Mouse (Mus musculus) MEL (cell line): ENCODE measurements around the gene Gipr. TPM values are rescaled to one million over a fixed set of nuclear protein-coding genes. Genes with fewer than 3 reads are reported as not detected.

Source experiments
- DNase-seq: peaks from one replicate; pipeline ENCODE4 v3.0.0; 2011; ENCODE audit warnings: low read depth, low spot score
- H3K27ac ChIP-seq: 2 replicates; pipeline ENCODE4 v1.5.1; 2012; ENCODE audit warnings: low read depth, mild to moderate bottlenecking, control low read depth, low read length, moderate library complexity; ENCODE audit not compliant: control insufficient read depth
- H3K27me3 ChIP-seq, 2 experiments: fragments of 150-350 bp in 1 of 2; sonication (generic) in 1 of 2; 2 replicates each; pipeline ENCODE4 v1.6.1; 2012; ENCODE audit warnings: low read length in 2 of 2, mild to moderate bottlenecking in 2 of 2, improper control_type of control experiment in 1 of 2, moderate library complexity in 1 of 2; ENCODE audit not compliant: insufficient read depth in 2 of 2, control insufficient read depth in 1 of 2
- H3K36me3 ChIP-seq, 2 experiments: 2 replicates each; pipeline ENCODE4 v1.6.1; 2012 to 2014; ENCODE audit warnings: low read length in 2 of 2, improper control_type of control experiment in 1 of 2, inconsistent platforms in 1 of 2, mild to moderate bottlenecking in 1 of 2; ENCODE audit not compliant: insufficient read depth in 2 of 2, control insufficient read depth in 1 of 2
- H3K4me1 ChIP-seq, 2 experiments: fragments of 150-350 bp in 1 of 2; sonication (generic) in 1 of 2; 2 replicates each; pipeline ENCODE4 v1.6.1; 2012; ENCODE audit warnings: low read length in 2 of 2, improper control_type of control experiment in 1 of 2, mild to moderate bottlenecking in 1 of 2; ENCODE audit not compliant: insufficient read depth in 2 of 2, control insufficient read depth in 1 of 2
- H3K4me3 ChIP-seq, 2 experiments: fragments of 150-350 bp in 1 of 2; sonication (generic) in 1 of 2; 2 replicates each; pipeline ENCODE4 v1.5.1; 2012; ENCODE audit warnings: low read depth in 2 of 2, low read length in 2 of 2, mild to moderate bottlenecking in 2 of 2, moderate library complexity in 2 of 2, control low read depth in 1 of 2, improper control_type of control experiment in 1 of 2; ENCODE audit not compliant: control insufficient read depth in 1 of 2, insufficient read depth in 1 of 2
- H3K79me2 ChIP-seq: 2 replicates; pipeline ENCODE4 v1.6.1; 2012; ENCODE audit warnings: mild to moderate bottlenecking, low read length, moderate library complexity; ENCODE audit not compliant: control insufficient read depth, poor library complexity, insufficient read depth
- H3K9ac ChIP-seq: 2 replicates; pipeline ENCODE4 v1.6.1; 2012; ENCODE audit warnings: low read depth, mild to moderate bottlenecking, control low read depth, low read length, moderate library complexity; ENCODE audit not compliant: control insufficient read depth, poor library complexity, severe bottlenecking
- H3K9me3 ChIP-seq: fragments of 150-350 bp; sonication (generic); replicated peaks from 2 replicates; pipeline ENCODE4 v1.6.1; 2012; ENCODE audit warnings: mild to moderate bottlenecking, low read length, improper control_type of control experiment, moderate library complexity; ENCODE audit not compliant: insufficient read depth
- ELF1 ChIP-seq: IDR thresholded peaks from 2 replicates; pipeline ENCODE4 v1.6.1; 2014; ENCODE audit warnings: low read depth, mild to moderate bottlenecking, inconsistent platforms, low read length, improper control_type of control experiment, moderate library complexity
- EP300 ChIP-seq, 2 experiments: IDR thresholded peaks; 2 replicates each; pipeline ENCODE4 v1.6.1; 2011; ENCODE audit warnings: improper control_type of control experiment in 2 of 2, low read length in 2 of 2, low read depth in 1 of 2, mild to moderate bottlenecking in 1 of 2
- HCFC1 ChIP-seq: IDR thresholded peaks from 2 replicates; pipeline ENCODE4 v1.6.1; 2012; ENCODE audit warnings: low read depth, mild to moderate bottlenecking, inconsistent platforms, low read length, improper control_type of control experiment, moderate library complexity
- KAT2A ChIP-seq: conservative IDR thresholded peaks from 2 replicates; pipeline ENCODE4 v1.6.1; 2012; ENCODE audit warnings: low read depth, low read length, improper control_type of control experiment, inconsistent platforms
- MAFK ChIP-seq: IDR thresholded peaks from 2 replicates; pipeline ENCODE4 v1.6.1; 2011; ENCODE audit warnings: low read depth, mild to moderate bottlenecking, low read length, improper control_type of control experiment, borderline replicate concordance
- MAZ ChIP-seq: IDR thresholded peaks from 2 replicates; pipeline ENCODE4 v1.6.1; 2012; ENCODE audit warnings: low read depth, mild to moderate bottlenecking, inconsistent platforms, low read length, improper control_type of control experiment
- MXI1 ChIP-seq: IDR thresholded peaks from 2 replicates; pipeline ENCODE4 v1.6.1; 2011; ENCODE audit warnings: mild to moderate bottlenecking, low read depth, low read length, improper control_type of control experiment
- MYC ChIP-seq: IDR thresholded peaks from 2 replicates; pipeline ENCODE4 v1.6.1; 2011; ENCODE audit warnings: low read depth, mild to moderate bottlenecking, low read length, improper control_type of control experiment, moderate library complexity
- NELFE ChIP-seq: IDR thresholded peaks from 2 replicates; pipeline ENCODE4 v1.6.1; 2011; ENCODE audit warnings: low read depth, low read length, improper control_type of control experiment
- NRF1 ChIP-seq: IDR thresholded peaks from 2 replicates; pipeline ENCODE4 v1.6.1; 2014; ENCODE audit warnings: low read depth, mild to moderate bottlenecking, inconsistent platforms, low read length, improper control_type of control experiment, moderate library complexity; ENCODE audit not compliant: poor library complexity, insufficient read depth, severe bottlenecking
- POLR2A ChIP-seq, 2 experiments: IDR thresholded peaks; 2 replicates each; pipeline ENCODE4 v1.6.1; 2011 to 2012; ENCODE audit warnings: low read length in 2 of 2, mild to moderate bottlenecking in 2 of 2, control low read depth in 1 of 2, improper control_type of control experiment in 1 of 2, low read depth in 1 of 2, moderate library complexity in 1 of 2; ENCODE audit not compliant: control insufficient read depth in 1 of 2, insufficient read depth in 1 of 2, poor library complexity in 1 of 2
- POLR2AphosphoS2 ChIP-seq: IDR thresholded peaks from 2 replicates; pipeline ENCODE4 v1.6.1; 2011; ENCODE audit warnings: low read length, improper control_type of control experiment
- RAD21 ChIP-seq: IDR thresholded peaks from 2 replicates; pipeline ENCODE4 v1.6.1; 2011; ENCODE audit warnings: mild to moderate bottlenecking, low read depth, low read length, improper control_type of control experiment
- SIN3A ChIP-seq: IDR thresholded peaks from 2 replicates; pipeline ENCODE4 v1.6.1; 2012; ENCODE audit warnings: low read length, improper control_type of control experiment, inconsistent platforms
- TBP ChIP-seq: IDR thresholded peaks from 2 replicates; pipeline ENCODE4 v1.8.0; 2011; ENCODE audit warnings: low read depth, low read length, improper control_type of control experiment
- TCF12 ChIP-seq: IDR thresholded peaks from 2 replicates; pipeline ENCODE4 v1.6.1; 2014; ENCODE audit warnings: low read depth, mild to moderate bottlenecking, inconsistent platforms, low read length, improper control_type of control experiment, moderate library complexity
- USF2 ChIP-seq, 2 experiments: IDR thresholded peaks; 2 replicates each; pipeline ENCODE4 v1.6.1; 2011 to 2012; ENCODE audit warnings: improper control_type of control experiment in 2 of 2, low read length in 2 of 2, borderline replicate concordance in 1 of 2, inconsistent platforms in 1 of 2, low read depth in 1 of 2, mild to moderate bottlenecking in 1 of 2; ENCODE audit not compliant: insufficient read depth in 1 of 2
- ZC3H11A ChIP-seq: IDR thresholded peaks from 2 replicates; pipeline ENCODE4 v1.6.1; 2012; ENCODE audit warnings: low read depth, mild to moderate bottlenecking, inconsistent platforms, low read length, improper control_type of control experiment
- ZMIZ1 ChIP-seq: IDR thresholded peaks from 2 replicates; pipeline ENCODE4 v1.6.1; 2012; ENCODE audit warnings: low read depth, mild to moderate bottlenecking, inconsistent platforms, low read length, improper control_type of control experiment, moderate library complexity
- polyA plus RNA-seq, 2 experiments: library from polyadenylated mRNA; stranded (reverse) in 1 of 2; unstranded in 1 of 2; fragments of >175 nt in 1 of 2; fragments of >200 nt in 1 of 2; gene quantifications; 2 replicates each; pipeline versions ENCODE4 v1.2.1 to v1.2.4; 2012; ENCODE audit warnings: low replicate concordance in 2 of 2, low read depth in 1 of 2; ENCODE audit not compliant: insufficient read length in 2 of 2, insufficient read depth in 1 of 2, missing spikeins in 1 of 2
- total RNA-seq: library from RNA; depleted of rRNA; stranded (reverse); fragments of 300-350 nt; gene quantifications from 2 replicates; pipeline ENCODE4 v1.2.3, GENCODE M21; 2012

The Gipr gene
- total and polyA plus RNA-seq, 3 experiments: 0.65 to 2.1 TPM; not detected in 1

DNA sequence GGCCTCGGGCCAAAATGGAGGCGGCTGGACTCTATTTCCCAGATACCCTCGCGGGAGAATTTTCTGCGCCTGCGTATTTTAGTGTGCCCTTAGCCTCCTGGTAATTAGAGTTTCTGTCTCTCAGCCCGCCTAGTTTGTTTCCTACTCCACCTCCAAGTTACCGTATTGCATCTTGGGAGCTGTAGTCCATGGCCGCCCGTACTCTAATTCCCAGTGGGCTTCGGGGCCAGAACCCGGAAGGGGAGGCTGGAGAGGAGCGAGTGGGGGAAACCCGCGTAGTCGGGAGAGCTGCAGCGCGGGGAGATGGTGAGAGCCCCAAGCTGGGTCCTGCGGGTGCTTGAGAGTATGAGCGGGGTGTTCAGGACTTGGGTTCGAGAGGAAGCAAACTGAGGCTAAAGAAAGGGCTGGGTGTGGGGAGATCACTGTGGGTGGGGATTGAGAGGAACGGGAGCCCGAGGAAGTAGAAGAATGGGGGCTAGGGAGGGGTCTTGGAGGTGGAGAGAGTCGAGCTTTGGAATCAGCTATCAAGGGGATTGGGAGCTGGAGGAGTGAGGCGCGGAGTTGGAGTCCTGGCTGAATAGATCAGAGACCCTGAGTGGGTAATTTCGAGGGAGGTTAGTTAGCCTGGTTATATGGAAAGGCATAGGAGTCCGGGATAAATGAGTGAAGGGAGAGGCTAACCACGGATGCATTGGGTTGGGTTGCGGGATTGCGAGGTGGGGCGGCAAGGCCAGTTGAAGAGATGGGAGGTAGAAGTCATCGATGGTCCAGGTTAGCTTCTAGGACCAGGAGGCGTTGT, 46.1 kb downstream of the Gipr start, which contains the start of gene Fbxo46:
Fbxo46 (plus strand) TSS at position 229 of the 799 bp plus-strand sequence.
- Histone ChIP-seq H3K4me1 (peaks cover 2 to 9% of the 10 kb centered on the region in 2 experiments; a peak in 3 of 4 replicates), H3K9ac (peak within 1 kb of the TSS; percentile 87), H3K27ac (peak within 1 kb of the TSS; percentile 26), H3K36me3 (peaks cover 0 to 11% of the 10 kb centered on the region in 2 experiments; a peak in 2 of 4 replicates), H3K9me3 (no peaks in the 10 kb centered on the region), H3K27me3 (no peaks in the 10 kb centered on the region), H3K4me3 (peak within 1 kb of the TSS; percentile 62 to 88), H3K79me2 (peaks cover 16% of the 10 kb centered on the region)
- DNase-seq: peak; percentile 98
- TF ChIP-seq NRF1: peak; percentile 77
- TF ChIP-seq ZC3H11A: no peak
- peak; percentile 96 for TF ChIP-seq POLR2AphosphoS2
- TF ChIP-seq SIN3A: peak; percentile 99
- peak; percentile 98 for TF ChIP-seq KAT2A
- peak; percentile 61; the same call in 1 of the 2 replicates for TF ChIP-seq TCF12
- TF ChIP-seq TBP: 0 out of 2 replicates have a peak, but pooled peaks have one; percentile 23
- TF ChIP-seq EP300 (IDR thresholded peaks at IDR 0.05; ENCODE audit: low read depth in 1 of 2, low read length in 2 of 2): no peak
- TF ChIP-seq MYC: no peak
- no peak for TF ChIP-seq RAD21
- peak; percentile 98 for TF ChIP-seq HCFC1
- TF ChIP-seq ZMIZ1: peak; percentile 87
- peak; percentile 82; the same call in 1 of the 2 replicates for TF ChIP-seq MAZ
- peak; percentile 74 to 97 for TF ChIP-seq POLR2A (IDR thresholded peaks at IDR 0.05; ENCODE audit: control insufficient read depth in 1 of 2, insufficient read depth in 1 of 2, low read depth in 1 of 2, low read length in 2 of 2, poor library complexity in 1 of 2)
- TF ChIP-seq MAFK: no peak
- peak; percentile 90 for TF ChIP-seq NELFE
- no peak for TF ChIP-seq USF2 (IDR thresholded peaks at IDR 0.05; ENCODE audit: borderline replicate concordance in 1 of 2, insufficient read depth in 1 of 2, low read depth in 1 of 2, low read length in 2 of 2)
- TF ChIP-seq ELF1: peak; percentile 100
- peak; percentile 76 for TF ChIP-seq MXI1
